Mouse (Mus musculus): ENCODE results near the gene Inha.

- TF ChIP-seq CTCF (IDR thresholded peaks at IDR 0.05; ENCODE audit: control insufficient read depth, insufficient read depth, insufficient read length) = no peak
- no peak for TF ChIP-seq MYOG (IDR thresholded peaks at IDR 0.05; ENCODE audit: control insufficient read depth, extremely low read depth, insufficient read length)
These were observed 47.8 kb upstream of the Inha start for GRCm38 (mm10) chr1:75458789-75459684.

Measured in C2C12 (cell line).